Mouse (Mus musculus) spleen, embryonic (tissue): ENCODE results near the gene Glrp1.

Source experiments
- CTCF ChIA-PET: fragments of 350-600 bp; sonication (Branson Sonifier 250); formaldehyde crosslinking; loops from one replicate; lab custom pipeline; 2022; lab: Charles Lee

Gene Glrp1

DNA sequence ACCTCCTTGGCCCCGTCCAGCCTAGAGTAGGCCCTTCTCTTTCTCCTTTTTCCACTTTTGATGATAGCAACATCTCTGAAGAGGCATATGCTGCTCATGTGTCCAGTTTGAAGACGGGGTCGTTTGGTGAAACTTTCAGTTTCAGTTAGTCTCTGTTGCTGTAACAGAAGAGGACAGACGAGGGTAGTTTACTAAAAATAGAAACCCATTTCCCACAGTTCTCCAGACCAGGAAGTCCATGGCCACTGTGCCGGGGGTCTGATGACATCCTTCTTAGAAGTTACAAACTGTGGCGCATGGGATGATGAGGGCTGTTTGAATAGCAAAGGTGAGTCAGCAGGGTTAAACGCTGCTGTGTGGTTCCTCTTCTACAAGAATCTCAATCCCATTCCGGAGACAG lies at the start of gene Glrp1:
Gene Glrp1 (minus strand): TSS at position 278 of the 400 bp plus-strand sequence.
- CTCF ChIA-PET, result no interaction called here

DNA sequence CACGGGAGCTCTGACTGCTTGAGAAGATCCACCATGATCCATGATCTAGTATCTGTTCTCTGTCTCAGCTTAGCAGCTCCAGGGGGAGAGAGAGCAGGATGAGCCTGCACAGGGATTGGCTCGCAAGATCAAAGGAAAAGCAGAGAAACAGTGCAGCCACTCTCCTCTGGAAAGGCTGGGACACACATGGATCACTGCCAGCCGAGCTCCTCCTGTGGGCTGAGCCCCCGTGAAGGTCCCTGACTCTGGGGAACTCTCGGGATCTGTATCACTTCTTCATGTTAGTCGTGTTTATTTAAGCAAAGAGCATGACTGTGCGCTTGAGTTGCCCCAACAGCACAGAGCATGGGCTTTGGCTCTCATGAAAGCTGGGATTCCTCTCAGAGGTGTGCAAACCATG lies 49.4 kb upstream of the Glrp1 start:
- CTCF ChIA-PET, result no interaction called here

DNA sequence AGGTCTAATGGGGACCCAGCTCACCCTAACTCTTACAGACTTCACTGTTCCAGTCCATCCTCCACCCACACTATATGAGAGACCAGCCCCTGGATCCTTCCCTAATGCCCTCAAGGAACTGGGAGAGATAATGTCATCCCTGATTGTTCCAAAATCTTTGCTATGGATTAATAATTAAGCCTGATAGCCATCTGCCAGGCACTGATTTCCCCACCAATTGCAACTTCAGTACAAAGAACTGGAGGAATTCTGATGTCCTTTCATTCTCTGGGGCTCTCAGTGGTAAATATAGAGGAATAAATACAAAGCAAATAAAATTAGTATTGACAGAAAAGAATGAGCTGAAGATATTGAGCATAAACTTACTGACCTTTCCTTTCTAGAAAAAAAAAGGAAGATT lies 48.9 kb upstream of the Glrp1 start:
- CTCF ChIA-PET, result interaction anchor here (0.6 kb wide), 1 partner anchor 13 kb away, joined by 21 read pairs; no protein-coding TSS in a partner anchor

DNA sequence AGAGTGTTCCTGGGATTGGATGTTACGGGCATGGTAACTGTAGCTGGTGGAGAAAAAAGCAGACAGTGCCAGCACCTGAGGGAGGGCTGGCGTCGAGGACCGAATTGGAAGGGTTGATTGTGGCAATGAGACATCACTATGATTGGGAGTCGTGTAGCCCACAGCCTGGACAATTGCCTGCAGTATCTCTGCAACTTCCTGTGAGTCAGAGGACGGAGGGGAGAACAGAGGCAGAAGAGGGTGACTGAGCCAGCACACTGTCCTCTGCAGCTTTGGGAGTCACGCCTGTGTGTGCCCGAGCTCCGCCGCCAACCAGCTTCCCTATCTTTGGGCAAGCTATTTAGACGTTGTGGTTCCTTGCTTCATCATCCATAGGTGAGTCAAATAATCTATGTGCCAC lies 46.5 kb upstream of the Glrp1 start:
- CTCF ChIA-PET, result no interaction called here

DNA sequence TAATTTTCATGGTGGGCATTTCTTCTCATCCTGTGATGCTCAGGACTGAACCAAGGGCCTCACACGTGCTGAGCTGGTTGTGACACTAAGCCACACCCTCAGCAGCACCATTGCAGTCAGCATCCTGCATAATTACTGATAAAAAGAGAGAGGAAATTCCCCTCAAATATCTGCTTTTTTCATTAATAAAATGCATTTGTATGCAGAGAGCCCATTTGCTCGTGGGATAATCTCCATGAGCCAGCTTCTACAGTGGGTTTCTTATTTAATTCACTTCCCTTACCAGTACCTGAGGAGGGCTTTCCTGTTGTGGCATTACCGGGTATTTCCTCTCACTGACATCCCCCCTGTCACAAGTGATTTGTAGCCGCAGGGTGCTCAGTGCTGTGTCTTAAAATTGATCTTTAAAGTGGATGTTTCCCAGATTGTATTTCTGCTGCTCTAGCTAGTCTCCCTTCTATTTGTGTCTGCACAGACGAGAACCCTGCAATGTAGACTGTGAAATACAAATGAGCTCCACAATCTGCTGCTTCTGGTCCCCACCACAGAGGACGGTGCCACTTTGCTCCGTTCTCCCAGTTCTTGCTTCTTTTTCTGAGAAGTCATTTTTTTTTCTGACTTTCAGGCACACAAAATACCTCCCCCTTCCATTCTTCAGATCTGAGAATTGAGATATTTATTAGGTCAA lies 43.8 kb upstream of the Glrp1 start:
- CTCF ChIA-PET, result no interaction called here

DNA sequence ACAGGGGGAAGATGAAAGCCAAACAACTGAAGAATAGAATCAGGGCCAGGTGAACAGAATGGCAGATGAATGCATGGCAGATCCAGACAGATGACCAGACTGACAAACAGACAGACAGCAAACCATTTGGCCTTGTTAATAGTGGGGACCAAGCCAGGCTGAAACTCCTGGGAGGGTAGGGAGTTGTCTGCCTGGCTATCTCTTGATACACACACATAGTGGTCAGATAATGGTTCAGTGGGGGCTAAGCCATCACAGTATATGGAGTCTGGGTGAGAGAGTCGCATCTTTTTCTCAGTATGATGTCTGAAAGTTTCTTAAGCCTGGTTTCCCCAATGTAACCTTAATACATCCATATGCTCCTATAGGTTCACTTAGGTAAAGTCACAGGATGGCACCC lies 39.4 kb upstream of the Glrp1 start:
- CTCF ChIA-PET, result interaction anchor here (0.6 kb wide), 1 partner anchor 86 kb away, joined by 3 read pairs; no protein-coding TSS in a partner anchor

DNA sequence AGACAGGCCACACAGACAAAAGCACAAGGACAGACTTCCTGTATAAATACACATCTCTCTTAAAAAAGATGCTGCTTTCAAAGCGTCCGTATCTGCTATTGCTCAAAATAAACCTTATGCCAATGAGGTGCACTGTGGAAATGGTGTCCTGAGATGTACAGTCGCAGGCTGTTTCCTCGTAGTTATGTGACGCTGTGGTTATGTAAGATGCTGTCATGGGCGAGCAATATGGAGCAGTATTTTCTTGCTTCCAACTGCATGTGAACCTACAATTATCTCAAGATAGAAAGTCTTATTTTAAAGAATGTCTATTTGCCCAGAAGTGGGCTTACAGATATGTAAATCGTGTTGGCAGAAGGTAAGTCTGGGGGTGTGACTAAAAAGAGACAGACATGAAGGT lies 37.3 kb upstream of the Glrp1 start:
- CTCF ChIA-PET, result no interaction called here

DNA sequence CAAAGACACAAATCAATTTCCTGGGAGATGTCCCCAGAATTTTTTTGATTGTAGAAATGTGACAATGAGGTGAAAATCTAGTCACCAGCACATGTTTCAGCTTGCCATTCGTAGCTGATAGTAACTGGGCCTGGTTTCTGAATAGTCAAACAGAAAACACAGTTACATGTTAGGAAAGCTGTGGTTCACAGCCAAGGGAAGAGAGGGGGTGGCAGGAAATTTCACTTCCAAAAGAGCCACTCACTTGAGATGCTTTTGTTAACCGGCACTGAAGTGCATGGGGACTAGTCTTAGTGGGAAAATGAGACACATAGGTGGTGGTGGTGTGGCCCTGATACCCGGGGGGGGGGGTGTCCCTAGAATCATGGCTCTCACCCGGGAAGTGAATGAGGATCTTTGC lies 33.7 kb upstream of the Glrp1 start:
- CTCF ChIA-PET, result no interaction called here

DNA sequence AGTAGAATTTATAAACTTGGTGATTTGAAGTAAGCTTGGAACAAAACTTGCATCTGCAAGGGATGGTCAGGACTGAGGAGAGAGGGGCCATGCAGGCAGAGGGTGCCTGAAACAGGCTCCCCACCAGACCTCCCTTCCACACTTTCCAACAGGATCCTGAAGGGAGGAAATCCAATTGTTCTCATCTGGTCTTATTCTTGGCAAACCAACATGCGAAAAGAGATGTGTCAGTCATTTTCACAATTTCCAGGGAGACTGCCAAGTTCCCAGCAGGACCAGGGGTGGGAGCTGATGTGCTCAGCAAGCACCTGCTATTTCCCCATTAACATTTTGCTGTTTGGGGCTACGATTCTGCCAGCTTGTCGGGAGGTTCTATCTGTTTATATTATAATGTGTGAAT lies 30.0 kb upstream of the Glrp1 start:
- CTCF ChIA-PET, result no interaction called here

DNA sequence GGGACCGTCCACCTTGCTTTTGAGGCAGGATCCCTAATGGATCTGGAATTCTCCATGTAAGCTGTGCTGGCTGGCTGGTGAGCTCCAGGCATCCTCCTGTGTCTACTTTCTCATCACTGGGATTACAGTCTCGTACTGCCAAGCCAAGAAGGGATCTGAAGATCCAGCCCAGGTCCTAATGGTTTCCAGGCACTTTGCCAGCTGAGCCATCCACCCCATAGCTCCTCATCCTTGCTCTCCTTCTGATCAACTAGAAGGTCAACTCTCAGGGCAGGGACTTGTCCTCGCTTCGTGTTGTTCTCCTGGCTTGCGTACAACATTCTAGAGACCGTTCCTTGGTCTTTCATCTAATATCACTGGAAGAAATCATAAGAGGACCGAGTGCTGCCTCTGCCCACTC lies 29.4 kb upstream of the Glrp1 start:
- CTCF ChIA-PET, result no interaction called here

DNA sequence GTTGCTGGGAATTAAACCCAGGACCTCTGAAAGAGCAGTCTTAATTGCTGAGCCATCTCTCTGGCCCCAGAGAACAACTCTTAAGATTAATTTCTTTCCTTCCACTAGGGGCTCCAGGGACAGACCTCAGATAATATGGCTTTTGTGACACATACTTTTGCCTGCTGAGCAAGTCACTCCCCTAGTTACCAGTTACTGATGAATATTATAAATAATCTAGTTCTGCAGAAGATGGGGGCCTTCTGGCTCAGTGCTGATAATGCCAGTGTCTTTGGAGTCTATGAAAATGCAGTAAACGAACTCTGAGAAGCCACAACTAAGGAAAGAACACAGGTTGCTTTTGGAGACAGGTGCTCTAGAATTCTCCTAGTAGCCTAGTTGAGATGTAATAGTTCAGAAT lies 26.4 kb upstream of the Glrp1 start:
- CTCF ChIA-PET, result no interaction called here

DNA sequence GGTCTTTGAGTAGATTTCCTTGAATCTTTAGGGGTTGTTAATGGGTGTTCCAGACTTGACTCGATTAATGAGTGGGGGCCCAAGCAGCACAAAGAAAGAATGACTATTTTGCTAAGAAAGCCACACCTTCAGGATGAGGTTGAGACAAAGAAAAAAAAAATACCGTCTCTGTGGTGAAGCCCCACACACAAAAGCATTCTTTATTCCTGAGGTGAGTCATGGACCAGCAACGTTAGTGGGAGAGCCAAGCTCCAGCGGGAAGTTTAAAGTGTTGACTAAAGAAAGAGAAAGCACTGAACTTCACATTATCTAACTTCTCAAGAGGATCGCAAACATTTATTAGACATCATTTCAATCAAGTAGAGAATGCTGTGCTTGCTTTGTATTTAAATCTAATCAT lies 24.2 kb upstream of the Glrp1 start:
- CTCF ChIA-PET, result no interaction called here

DNA sequence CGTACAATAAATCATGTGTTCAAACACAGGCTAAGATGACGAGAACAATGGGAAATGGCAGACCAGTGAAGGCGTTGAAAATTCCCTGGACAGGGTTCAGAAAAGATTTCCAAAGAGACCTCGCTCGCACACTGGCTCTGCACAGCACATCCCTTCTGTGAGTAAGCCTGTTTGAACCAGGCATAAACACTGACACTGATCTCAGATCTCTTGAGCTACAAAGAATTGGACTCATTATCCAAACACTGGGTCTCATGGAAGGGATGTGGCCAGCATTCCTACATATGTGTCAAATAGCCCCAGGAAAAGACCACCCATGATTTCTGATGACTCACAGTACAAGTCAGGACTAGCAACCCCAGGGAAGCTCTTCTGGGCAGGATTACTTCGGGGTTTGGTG lies 16.3 kb upstream of the Glrp1 start:
- CTCF ChIA-PET, result no interaction called here

DNA sequence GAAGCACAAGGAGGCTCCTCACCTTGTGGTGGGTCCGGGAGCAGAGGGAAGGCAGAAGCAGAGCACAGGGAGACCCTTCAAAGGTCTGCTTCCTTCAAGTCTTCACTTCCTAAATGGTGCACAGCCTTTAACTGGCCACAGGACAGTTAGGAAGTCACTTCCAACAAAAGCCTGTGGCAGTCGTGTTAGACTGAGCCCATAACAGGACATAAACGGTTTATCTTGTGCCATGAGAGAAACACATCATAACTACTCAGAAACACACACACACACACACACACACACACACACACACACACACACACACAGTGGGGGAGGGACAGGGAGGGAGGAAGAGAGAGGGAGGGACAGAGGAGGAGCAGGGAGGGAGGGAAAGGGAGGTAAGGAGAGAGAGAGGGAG lies 15.8 kb upstream of the Glrp1 start:
- CTCF ChIA-PET, result no interaction called here

DNA sequence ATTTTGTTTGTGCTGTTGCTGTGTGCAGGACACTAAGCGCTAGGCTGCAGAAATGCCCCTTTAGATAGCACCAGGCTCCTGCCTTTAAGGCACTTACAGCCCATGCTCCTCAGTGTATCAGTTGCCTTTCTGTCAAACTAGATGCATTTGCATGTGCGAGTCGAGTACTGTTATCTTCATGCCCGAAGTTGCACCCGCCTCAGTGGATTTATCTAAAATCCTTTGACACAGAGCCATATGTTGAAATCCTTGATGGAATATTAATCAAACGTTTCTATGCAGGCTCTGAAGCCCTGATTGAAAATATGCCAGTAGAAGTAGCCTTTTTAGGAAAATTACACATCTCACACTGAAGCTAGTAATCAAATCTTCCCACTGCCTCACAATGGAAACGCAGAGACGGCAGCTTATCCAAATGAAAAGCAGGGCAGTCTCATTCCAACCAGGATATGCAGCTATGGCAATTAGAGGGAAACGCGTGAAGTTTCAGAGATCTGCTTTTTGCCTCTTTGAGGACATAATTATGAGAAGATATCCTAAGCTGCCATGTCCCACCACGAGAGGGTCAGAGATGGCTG lies 11.4 kb upstream of the Glrp1 start:
- CTCF ChIA-PET, result interaction anchor here (1.2 kb wide), 1 partner anchor 184 kb away, joined by 3 read pairs; no protein-coding TSS in a partner anchor

DNA sequence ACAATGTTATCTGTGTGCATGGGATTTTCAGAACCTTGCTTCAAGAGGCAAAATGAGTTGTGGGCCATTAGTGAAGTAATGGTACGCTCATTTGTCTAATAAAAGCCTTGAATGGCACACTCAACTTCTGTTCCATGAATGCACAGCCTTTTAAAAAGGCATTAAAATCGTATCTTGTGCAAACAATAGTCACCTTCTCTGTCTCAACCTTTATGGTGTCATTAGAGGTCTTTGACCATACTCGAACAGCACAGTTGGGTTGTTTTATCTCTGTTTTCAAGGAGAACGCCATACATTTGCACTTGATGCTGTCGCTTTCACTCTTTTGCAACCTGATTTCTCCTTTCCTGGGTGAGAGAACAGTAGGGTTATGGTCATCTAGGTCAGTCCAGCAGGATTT lies 3.7 kb upstream of the Glrp1 start:
- CTCF ChIA-PET, result no interaction called here

DNA sequence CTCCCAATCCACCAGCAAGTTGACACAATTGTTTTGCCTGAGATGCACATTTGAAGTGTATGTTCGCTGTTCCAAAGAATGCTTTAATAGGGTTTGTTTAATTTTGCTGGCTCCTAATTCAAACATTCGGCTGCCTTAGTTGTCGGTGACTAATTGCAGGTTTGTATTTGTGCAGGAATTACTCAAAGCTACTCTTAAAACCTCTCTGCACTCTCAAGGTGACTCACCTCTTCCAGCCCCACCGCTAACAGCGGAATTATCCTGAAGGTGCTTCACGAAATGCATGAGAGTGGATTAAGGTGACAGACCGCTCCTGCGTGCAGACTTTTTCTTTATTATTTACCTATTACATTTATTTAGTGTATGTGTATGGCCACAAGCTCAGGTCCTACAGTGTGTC lies 2.0 kb downstream of the Glrp1 start:
- CTCF ChIA-PET, result no interaction called here

DNA sequence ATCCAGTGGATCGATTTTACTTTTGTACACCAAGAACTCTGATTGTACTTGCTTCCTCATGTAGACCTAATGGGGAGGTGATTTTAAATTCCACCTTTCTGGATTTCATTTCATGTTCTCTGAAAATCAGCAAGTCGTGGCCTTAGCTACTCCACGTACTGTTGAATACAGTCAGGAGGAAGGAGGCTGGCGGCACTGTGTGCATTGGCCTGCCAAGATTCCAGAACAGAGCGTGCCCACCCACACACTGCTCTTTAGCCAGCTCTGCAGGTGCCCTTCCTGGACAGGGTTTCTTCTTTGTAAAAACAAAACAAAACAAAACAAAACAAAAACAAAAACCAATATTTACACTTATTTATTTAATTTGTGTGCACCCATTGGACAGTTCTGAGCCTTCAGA lies 2.7 kb downstream of the Glrp1 start:
- CTCF ChIA-PET, result no interaction called here

DNA sequence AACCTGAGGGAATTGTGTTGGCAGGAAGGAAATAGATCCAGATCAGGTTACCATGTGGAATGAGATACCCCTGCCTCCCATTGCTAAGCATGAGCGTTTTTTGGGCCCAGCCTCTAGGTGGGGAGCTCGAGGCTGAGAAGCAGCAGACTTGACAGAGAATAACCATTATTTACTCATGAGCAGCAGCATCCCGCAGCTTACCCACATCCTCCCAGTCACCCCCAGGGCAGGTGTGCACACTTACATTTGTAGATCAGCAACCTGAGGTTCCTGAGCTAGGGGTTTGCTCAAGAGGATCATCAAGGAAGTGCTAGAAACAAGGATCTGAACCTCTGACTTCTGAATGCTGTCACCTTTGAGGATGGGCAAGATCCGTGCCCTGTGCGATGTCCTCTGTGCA lies 3.5 kb downstream of the Glrp1 start:
- CTCF ChIA-PET, result no interaction called here

DNA sequence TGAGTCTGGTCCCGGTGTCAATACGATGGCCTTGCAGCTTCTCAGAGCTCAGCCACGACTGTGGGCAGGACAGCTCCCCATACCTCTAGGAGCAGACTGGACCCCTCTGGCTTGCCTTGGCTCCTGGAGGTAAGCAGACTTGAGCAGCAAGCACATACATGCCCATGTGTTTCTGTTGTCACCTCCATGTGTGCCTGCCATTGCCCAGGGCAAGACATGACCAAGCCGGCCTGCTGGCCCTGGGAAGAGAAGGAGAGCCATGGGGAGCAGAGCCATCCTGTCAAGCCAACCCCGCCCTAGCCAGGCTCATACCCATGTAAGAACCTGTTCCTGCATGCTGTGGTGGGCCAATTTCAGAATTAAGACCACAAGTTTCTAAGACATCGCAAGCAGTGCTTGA lies 4.2 kb downstream of the Glrp1 start:
- CTCF ChIA-PET, result no interaction called here

DNA sequence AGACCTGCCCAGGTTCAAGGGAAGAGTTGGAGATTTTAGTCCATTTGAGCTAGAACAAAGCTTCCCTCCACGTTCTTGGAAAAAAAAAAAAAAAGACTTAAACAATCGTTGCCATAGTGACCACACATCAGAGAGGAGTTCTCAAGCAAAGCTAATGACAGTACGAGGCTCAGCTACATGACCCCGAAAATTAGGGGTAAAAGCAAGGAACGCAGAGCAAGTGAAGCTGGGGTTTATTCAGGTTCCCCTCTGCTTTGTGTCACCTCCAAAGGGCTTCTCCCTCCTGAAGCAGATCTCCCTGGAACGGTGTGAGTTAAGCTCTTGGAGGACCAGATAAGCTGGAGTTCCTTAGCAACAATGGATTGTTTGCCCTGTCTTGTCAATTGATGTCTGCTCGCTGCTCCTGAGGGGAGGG lies 5.3 kb downstream of the Glrp1 start:
- CTCF ChIA-PET, result no interaction called here

DNA sequence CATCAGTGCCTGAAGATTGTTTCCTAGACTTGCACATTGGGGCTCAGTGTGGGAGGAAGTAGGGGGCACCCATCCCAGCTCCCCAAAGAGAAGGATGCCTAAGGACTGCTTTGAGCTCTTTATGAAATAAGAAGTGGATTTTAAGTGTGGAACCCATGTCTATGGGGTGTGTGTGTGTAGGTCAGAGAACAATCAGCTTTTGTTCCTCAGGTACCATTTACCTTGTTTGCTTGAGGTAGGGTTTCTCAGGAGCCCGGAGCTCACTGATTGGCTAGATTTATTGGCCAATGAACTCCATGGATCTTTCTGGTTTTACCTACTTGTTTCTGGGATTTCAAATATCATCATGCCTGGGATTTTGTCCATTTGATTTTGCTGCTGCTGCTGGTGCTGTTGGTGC lies 7.0 kb downstream of the Glrp1 start:
- CTCF ChIA-PET, result no interaction called here

DNA sequence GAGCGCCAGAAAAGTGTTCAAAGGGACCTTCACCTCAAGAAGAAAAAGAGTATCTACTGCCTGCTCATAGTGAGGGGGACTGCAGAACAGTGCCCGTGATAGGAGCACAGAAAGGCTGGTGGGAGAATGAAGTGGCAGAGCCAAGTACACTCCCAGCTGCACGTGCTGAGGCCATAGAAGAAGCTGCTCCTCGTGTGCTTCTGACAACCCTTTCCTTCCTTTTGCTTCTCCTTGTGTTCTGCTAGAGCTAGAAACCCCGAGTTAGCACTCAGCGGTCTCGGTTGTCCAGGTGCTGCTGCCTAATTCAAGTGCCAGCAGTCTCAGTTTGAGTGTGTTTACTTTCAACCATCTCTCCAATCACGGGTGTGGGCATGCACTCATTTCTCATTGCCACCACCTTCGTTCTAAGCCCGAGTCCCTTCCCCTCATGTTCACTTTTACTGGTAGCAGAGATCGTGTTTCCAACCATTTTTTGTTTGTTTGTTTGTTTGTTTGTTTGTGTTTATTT lies 10.6 kb downstream of the Glrp1 start:
- CTCF ChIA-PET, result no interaction called here

DNA sequence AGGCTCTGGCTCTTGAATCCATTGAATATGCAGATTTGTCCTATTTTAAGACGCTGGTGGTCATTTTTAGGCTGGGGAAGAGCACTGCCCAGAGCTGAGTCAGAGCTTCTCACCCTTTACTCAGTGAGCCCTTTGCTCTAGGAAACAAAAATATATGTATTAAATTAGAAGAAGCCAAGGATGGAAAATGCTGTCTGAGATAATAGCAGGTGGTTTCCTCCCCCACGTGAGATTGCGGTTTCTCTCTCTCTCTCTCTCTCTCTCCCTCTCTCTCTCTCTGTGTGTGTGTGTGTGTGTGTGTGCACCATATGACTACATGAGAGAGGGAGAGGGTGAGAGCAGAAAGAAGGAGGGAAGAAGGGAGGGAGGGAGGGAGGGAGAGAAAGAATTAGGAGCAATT lies 12.5 kb downstream of the Glrp1 start:
- CTCF ChIA-PET, result no interaction called here
